Mouse (Mus musculus) midbrain, postnatal 0 days (tissue): ENCODE measurements around the gene Ptprg. TPM values are rescaled to one million over a fixed set of nuclear protein-coding genes. Genes with fewer than 3 reads are reported as not detected.

Source experiments
- ATAC-seq: fragments of 200-750 bp; cut with Nextera tagmentation; 2 replicates; pipeline ENCODE4 v1.8.0; 2017; ENCODE audit warnings: moderate number of reproducible peaks, mild to moderate bottlenecking, moderate TSS enrichment, moderate library complexity; ENCODE audit not compliant: low FRiP score
- DNase-seq: peaks from one replicate; pipeline ENCODE4 v3.0.0-alpha.2; 2015; ENCODE audit warnings: low spot score
- H3K27ac ChIP-seq: fragments of 300-500 bp; sonication (generic); 2 replicates; pipeline ENCODE4 v1.5.1; 2014; ENCODE audit warnings: low read depth, mild to moderate bottlenecking, low read length, mixed read lengths
- H3K27me3 ChIP-seq: fragments of 300-500 bp; sonication (generic); 2 replicates; pipeline ENCODE4 v1.6.1; 2014; ENCODE audit warnings: low read length, control low read depth, mixed read lengths; ENCODE audit not compliant: insufficient read depth
- H3K36me3 ChIP-seq: fragments of 300-500 bp; sonication (generic); 2 replicates; pipeline ENCODE4 v1.6.1; 2014; ENCODE audit warnings: low read length, control low read depth, mixed read lengths; ENCODE audit not compliant: insufficient read depth
- H3K4me1 ChIP-seq: fragments of 300-500 bp; sonication (generic); 2 replicates; pipeline ENCODE4 v1.6.1; 2014; ENCODE audit warnings: mild to moderate bottlenecking, control low read depth, antibody characterized with exemption, low read length, mixed read lengths; ENCODE audit not compliant: insufficient read depth
- H3K4me2 ChIP-seq: fragments of 300-500 bp; sonication (generic); 2 replicates; pipeline ENCODE4 v1.6.1; 2014; ENCODE audit warnings: low read depth, mild to moderate bottlenecking, low read length, mixed read lengths; ENCODE audit not compliant: poor library complexity, severe bottlenecking
- H3K4me3 ChIP-seq: fragments of 300-500 bp; sonication (generic); 2 replicates; pipeline ENCODE4 v1.5.1; 2014; ENCODE audit warnings: low read depth, mild to moderate bottlenecking, low read length, moderate library complexity
- H3K9ac ChIP-seq: fragments of 300-500 bp; sonication (generic); replicated peaks from 2 replicates; pipeline ENCODE4 v1.6.1; 2014; ENCODE audit warnings: mild to moderate bottlenecking, low read length, moderate library complexity, mixed read lengths; ENCODE audit not compliant: poor library complexity, severe bottlenecking
- H3K9me3 ChIP-seq: fragments of 300-500 bp; sonication (generic); 2 replicates; pipeline ENCODE4 v1.6.1; 2016; ENCODE audit warnings: low read length, control low read depth
- CTCF ChIP-seq: IDR thresholded peaks from 2 replicates; pipeline ENCODE4 v1.5.1; 2016; ENCODE audit warnings: antibody characterized with exemption, mild to moderate bottlenecking
- WGBS: fragments of 180-500 bp; shearing (Covaris S2); extraction: QIAGEN DNeasy Blood & Tissue Kit; methylation state at CpG from one replicate; pipeline ENCODE4 v1.1.7; 2014; 5-methylcytosine and 5-hydroxymethylcytosine counted together
- polyA plus RNA-seq: library from polyadenylated mRNA; unstranded; fragments of >200 nt; fragmentation: Nextera tagmentation; extraction: Ambion mirVana; gene quantifications from 2 replicates; pipeline ENCODE4 v1.2.1, GENCODE M21; 2015
- total RNA-seq: library from RNA; depleted of rRNA; stranded (reverse); fragments of >200 nt; gene quantifications from 2 replicates; pipeline ENCODE4 v1.2.3, GENCODE M21; 2014

The Ptprg gene
- total and polyA plus RNA-seq, 2 experiments from 2014 or later: 25.7 to 84.9 TPM

DNA sequence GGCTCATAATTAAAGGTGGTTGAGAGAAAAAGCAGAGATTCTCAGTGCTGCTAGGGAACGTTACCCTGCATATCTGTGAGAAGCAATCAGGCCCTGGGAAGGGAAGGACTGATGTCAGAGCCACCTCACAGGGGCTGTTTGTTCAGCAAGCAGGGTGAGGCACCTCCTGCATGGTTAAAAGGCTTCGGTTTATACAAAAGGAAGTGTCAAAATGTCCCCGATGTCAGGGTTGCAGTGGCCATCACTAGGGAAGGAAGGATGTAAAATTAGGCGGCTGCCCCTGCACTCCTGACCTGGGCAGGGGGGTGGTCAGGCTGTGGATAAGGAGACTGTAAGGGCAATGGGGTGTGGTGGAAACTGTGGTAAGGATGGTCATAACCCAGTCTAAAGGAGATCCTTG lies 583.2 kb downstream of the Ptprg start:
- Histone ChIP-seq H3K27ac (no peak overlapping the region), H3K4me3 (no peak overlapping the region), H3K4me1 (0 out of 2 replicates have a peak, but pooled peaks cover 3% of the 10 kb centered on the region), H3K27me3 (no peaks in the 10 kb centered on the region), H3K9ac (no peak overlapping the region), H3K4me2 (no peak overlapping the region), H3K9me3 (no peaks in the 10 kb centered on the region), H3K36me3 (no peaks in the 10 kb centered on the region)
- no peak for TF ChIP-seq CTCF
- DNase-seq (no peak), ATAC-seq (no peak)
- 68% methylated on average over 4 of the region's 4 CpGs for WGBS

- Histone ChIP-seq H3K36me3 (no peaks in the 10 kb centered on the region; the same call in 1 of the 2 replicates), H3K27ac (no peak overlapping the region), H3K27me3 (no peaks in the 10 kb centered on the region), H3K4me1 (0 out of 2 replicates have a peak, but pooled peaks cover 3% of the 10 kb centered on the region), H3K4me3 (no peak overlapping the region), H3K9me3 (no peaks in the 10 kb centered on the region), H3K9ac (no peak overlapping the region), H3K4me2 (peak overlapping the region; percentile 22; the same call in 1 of the 2 replicates)
- peak; percentile 94 for DNase-seq
- peak; percentile 65 for ATAC-seq
- TF ChIP-seq CTCF: peak; percentile 86
- 43% methylated on average over 18 of the region's 18 CpGs for WGBS
These were observed 586.5 kb downstream of the Ptprg start for GRCm38 (mm10) chr14:12139643-12140481.

GRCm38 (mm10) chr14:12143941-12144485 lies 590.7 kb downstream of the Ptprg start:
- Histone ChIP-seq H3K4me1 (0 out of 2 replicates have a peak, but pooled peaks cover 3% of the 10 kb centered on the region), H3K27ac (no peak overlapping the region), H3K9ac (no peak overlapping the region), H3K9me3 (no peaks in the 10 kb centered on the region), H3K36me3 (peaks cover 9% of the 10 kb centered on the region), H3K4me2 (no peak overlapping the region), H3K27me3 (no peaks in the 10 kb centered on the region), H3K4me3 (no peak overlapping the region)
- TF ChIP-seq CTCF: no peak
- ATAC-seq: no peak
- WGBS: 40% methylated on average over 8 of the region's 8 CpGs
- DNase-seq: no peak

GRCm38 (mm10) chr14:12145919-12146318 lies 592.6 kb downstream of the Ptprg start:
- ATAC-seq: no peak
- whole genome bisulfite sequencing: 96% methylated on average over 3 of the region's 3 CpGs
- no peak overlapping the region for H3K27ac ChIP-seq
- H3K4me3 ChIP-seq: no peak overlapping the region
- H3K4me2 ChIP-seq: no peak overlapping the region
- no peak for DNase-seq
- peaks cover 9% of the 10 kb centered on the region for H3K36me3 ChIP-seq
- no peaks in the 10 kb centered on the region for H3K4me1 ChIP-seq
- H3K9me3 ChIP-seq: no peaks in the 10 kb centered on the region
- no peak overlapping the region for H3K9ac ChIP-seq
- TF ChIP-seq CTCF: peak; percentile 47
- H3K27me3 ChIP-seq: no peaks in the 10 kb centered on the region

GRCm38 (mm10) chr14:12149529-12149928 lies 596.2 kb downstream of the Ptprg start:
- no peak overlapping the region for H3K27ac ChIP-seq
- no peak overlapping the region for H3K9ac ChIP-seq
- TF ChIP-seq CTCF: no peak
- no peak overlapping the region for H3K4me3 ChIP-seq
- DNase-seq: no peak
- H3K9me3 ChIP-seq: no peaks in the 10 kb centered on the region
- H3K4me1 ChIP-seq: no peaks in the 10 kb centered on the region
- ATAC-seq: no peak
- WGBS: 89% methylated on average over 3 of the region's 3 CpGs
- H3K4me2 ChIP-seq: no peak overlapping the region
- peaks cover 9% of the 10 kb centered on the region; the same call in 1 of the 2 replicates for H3K36me3 ChIP-seq
- no peaks in the 10 kb centered on the region for H3K27me3 ChIP-seq

GRCm38 (mm10) chr14:12151927-12152326 lies 598.6 kb downstream of the Ptprg start:
- DNase-seq (peak; percentile 86), ATAC-seq (peak; percentile 80)
- 47% methylated on average over 3 of the region's 3 CpGs for WGBS
- no peak overlapping the region for H3K9ac ChIP-seq
- 0 out of 2 replicates have a peak, but pooled peaks cover under 1% of the 10 kb centered on the region for H3K36me3 ChIP-seq
- peak; percentile 92 for TF ChIP-seq CTCF
- H3K4me3 ChIP-seq: no peak overlapping the region
- H3K4me2 ChIP-seq: no peak overlapping the region
- no peaks in the 10 kb centered on the region for H3K27me3 ChIP-seq
- no peaks in the 10 kb centered on the region for H3K4me1 ChIP-seq
- H3K27ac ChIP-seq: no peak overlapping the region
- no peaks in the 10 kb centered on the region for H3K9me3 ChIP-seq
